Mouse (Mus musculus) left cerebral cortex, postnatal 10 days (tissue): Measurements from ENCODE around the gene Gm20388. TPM values are rescaled to one million over a fixed set of nuclear protein-coding genes. Genes with fewer than 3 reads are reported as not detected.

ENCODE experiments used
- DNase-seq, 2 experiments: peaks; one replicate each; pipeline ENCODE4 v3.0.0; 2021 to 2022; ENCODE audit warnings: low spot score in 2 of 2, mixed read lengths in 1 of 2; ENCODE audit errors: extremely low spot score in 1 of 2
- intact Hi-C: fragments of 180-260 bp; cut with DNase I; formaldehyde crosslinking; loops from one replicate; pipeline ENCODE4 v1.15.1; 2025
- total RNA-seq, 2 experiments: library from RNA; stranded (reverse); gene quantifications; 2 replicates each; pipeline ENCODE4 v1.2.3; 2021

Gene Gm20388
- total RNA-seq, 2 experiments from 2014 or later = 4.4 to 9.0 TPM

DNA sequence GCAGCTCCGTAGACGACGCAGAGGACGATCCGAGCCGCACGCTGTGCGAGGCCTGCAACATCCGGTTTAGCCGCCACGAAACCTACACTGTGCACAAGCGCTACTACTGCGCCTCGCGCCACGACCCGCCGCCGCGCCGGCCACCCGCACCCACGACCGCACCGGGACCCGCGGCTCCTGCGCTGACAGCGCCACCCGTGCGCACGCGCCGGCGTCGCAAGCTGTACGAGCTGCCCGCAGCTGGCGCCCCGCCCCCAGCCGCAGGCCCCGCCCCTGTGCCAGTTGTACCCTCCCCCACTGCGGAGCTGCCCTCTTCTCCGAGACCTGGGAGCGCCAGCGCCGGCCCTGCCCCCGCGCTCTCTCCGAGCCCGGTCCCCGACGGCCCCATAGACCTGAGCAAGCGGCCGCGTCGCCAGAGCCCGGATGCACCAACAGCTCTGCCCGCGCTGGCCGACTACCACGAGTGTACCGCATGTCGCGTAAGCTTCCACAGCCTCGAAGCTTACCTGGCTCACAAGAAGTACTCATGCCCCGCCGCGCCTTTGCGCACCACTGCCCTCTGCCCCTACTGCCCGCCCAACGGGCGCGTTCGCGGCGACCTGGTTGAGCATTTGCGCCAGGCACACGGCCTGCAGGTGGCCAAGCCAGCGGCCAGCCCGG, 2425.7 kb downstream of the Gm20388 start:
- intact Hi-C loops = loop anchor here (5.0 kb wide), 1 partner anchor 36 kb away; no protein-coding TSS in a partner anchor
- peak in 1 of 2 experiments; percentile 61 for DNase-seq

DNA sequence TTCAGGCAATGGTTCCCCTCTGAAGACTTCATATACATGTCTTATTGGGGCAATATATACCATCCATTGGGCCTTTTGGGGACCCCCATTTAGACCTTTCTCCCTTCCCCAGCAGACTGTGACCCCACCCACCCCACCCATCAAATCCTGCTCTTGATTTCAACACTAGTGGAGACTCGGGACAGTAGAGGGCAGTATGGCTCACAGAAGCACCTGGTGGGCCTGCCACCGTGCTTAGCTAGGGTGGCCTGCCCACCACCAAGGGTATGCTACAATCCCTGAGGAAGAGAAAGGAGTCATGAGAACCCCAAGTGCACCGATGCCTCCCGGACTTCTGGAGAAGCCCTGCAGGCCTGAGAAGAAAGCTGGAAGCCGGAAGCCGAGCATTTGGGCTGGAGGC, 2428.2 kb downstream of the Gm20388 start:
- no peak for DNase-seq
- intact Hi-C loops = loop anchor here (5.0 kb wide), 1 partner anchor 33 kb away; no protein-coding TSS in a partner anchor

DNA sequence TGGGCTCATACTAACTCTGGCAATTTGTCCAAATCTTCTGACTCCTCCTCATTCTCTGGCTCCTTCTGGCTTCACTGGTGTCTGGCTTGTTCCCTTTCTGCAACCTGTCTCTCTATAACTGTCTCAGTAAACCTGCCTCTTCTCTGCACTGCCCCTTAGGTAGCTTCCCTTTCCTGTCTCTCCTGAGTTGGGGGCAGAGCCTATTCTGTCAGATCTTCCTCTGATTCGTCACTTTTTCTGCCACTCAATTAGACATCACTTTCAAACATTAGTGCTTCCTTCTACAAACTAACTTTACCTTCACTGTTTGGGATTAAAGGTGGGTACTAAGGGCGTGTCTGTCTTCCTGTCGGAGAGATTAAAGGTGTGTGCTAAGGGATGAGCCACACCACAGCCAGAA, 2430.1 kb downstream of the Gm20388 start:
- no peak for DNase-seq
- intact Hi-C loops = no loop called here

DNA sequence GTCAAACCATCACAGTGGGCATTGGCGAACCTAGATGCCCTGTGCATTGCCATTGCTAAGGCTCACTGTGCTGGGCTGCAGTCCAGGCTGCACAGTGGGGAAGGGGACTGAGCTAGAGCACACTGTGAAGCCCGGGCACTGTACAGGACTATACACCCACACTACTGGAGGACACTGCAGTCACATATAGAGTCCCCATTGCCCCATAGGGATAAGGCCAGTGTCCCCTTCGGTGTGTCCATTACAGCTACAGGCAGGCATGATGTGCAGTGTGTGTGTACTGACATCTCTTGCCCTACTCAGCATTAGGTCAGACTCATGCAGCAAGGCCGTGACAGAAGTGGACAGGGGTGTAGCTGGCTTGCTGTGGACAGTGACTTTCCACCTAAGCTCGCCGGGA, 2431.1 kb downstream of the Gm20388 start:
- no peak for DNase-seq
- intact Hi-C loops = no loop called here

DNA sequence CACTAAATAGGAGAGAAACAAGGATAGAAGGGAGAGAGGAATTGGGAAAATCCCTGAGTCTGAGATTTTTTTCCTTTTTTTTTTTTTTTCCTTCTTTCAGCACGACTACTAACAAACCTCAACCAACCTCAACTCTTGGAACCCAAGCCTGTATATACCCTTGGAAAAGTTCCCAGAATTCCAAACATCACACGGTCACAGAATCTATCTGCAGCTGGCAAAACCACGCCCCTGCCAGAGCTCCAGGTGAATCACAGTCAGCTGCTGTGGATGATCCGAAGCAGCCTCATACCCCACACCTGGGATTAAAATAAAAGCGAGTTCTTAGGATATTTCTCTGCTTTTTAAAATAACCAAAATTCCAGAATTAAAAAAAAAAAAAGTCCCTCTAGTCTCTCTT, 2431.7 kb downstream of the Gm20388 start:
- intact Hi-C loops = no loop called here

DNA sequence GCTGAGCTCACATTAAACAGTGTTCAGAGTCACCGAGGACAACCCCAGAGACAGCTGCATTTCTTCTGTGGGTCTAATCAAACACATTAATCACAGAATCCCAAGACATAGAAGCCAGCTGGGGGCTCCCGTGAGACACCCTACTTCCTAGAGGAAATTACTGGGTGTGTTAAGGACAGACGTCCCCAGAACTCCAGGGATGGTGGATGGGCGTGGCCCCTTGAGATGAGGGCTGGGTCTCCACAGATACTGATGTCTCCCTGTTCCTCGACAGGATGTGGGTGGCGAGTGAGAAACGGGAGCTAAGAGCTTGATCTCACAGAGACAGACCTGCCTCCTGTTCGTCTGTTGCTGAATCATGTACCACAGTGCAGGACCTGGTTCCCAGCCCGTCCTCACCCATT, 2432.2 kb downstream of the Gm20388 start:
- DNase-seq = peak in 1 of 2 experiments; percentile 64
- intact Hi-C loops = no loop called here

More for the DNA sequence above, 2431.7 kb downstream of the Gm20388 start:
- no peak for DNase-seq

DNA sequence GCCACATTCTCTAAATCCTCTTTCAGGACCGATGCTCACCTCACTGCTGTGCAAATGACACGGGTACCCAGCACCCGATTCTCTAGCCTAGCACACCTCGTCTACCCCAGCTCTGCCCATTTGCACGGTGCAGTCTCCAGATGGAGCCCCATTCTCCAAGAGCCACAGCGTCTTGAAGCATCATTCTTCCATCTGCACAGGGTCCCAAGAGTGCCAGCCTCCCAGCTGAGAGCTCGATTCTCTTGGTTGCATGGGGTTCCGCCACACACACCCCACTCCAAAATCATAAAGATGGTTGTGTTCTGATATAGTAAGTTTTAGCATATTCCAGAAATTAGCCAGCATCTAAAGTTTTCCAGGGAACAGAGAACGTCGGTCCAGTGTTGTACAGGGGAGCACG, 2432.7 kb downstream of the Gm20388 start:
- no peak for DNase-seq
- intact Hi-C loops = no loop called here

DNA sequence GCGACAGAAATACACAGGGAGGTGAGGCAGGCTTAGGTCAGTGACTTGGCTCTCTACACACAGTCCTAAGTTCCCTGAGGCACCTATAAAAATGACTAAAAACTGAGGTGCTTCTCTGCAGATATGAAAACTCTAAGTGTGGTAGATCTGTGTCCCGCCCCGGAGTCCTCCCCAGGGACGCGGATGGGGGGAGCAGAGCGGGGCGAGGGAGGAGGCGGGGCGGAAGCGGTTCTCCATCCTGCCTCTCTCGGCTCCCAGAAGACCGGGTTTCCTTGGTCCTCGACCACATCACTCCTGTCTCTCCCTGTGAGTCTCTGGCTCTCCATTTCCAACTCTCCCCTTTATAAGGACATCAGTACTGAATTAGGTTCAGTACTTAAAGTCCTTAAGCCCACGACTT, 2433.1 kb downstream of the Gm20388 start:
- intact Hi-C loops = no loop called here
- DNase-seq = peak in 1 of 2 experiments; percentile 54

DNA sequence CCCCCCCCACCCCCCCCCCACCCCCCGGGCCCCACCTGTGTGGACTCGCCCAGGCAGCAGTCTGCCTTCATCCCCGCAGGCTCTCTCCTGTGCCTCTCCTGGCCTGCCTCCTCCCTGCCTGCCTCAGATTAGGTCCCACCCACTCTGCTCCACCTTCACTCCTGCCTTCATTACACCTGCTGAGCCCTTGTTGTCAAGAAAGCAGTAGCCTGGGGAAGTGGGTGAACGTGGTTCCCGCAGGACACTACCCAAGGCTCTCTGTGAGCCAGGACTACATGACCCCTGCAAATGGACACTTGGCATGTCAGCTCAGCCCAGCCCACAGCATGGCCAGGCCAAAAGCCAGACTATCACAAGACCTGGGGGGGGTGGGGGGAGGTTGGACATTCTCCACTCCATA, 2433.6 kb downstream of the Gm20388 start:
- intact Hi-C loops = no loop called here

DNA sequence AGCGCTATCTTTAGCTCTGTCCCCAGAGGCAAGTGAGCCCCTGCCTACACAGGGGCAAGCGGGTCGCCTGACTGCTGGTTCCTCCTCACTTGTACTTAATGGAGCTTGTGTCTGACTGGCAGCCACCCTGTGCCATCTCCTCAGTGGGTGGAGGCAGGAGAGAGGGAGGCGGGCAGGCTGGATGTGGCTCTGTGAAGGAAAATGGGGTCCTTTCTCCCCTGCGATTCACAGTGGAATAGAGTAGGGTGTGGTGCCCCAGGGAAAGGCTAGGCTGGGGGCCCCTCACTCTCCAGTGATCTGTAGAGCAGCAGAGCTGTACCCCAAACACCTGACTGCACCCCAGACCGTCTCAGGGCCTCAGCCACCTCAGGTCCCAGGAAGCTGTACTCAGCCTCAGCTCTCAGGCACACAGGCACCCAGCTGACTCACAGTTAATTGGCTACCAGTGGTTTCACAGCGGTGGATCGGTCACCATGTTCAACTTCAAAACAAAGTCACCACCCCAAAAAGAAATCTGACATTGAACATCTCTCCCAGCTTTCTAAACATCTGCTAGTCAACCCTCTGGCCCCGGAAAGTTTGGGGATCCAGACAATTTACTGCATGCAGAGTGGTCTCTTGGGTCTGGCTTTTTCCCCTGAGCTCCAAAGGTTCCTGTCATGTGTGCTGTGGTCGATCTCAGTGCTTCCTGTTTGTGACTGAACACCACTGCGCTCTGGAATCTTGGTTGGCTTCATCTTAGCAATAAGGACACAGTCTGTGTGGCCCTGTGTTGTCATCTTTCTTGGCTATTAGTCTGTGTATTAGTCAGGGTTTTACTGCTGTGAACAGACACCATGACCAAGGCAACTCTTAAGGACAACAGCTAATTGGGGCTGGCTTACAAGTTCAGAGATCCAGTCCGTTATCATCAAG, 2434.8 kb downstream of the Gm20388 start:
- peak in 1 of 2 experiments; percentile 23 for DNase-seq
- intact Hi-C loops = no loop called here

More for the DNA sequence above, 2433.6 kb downstream of the Gm20388 start:
- DNase-seq = no peak

DNA sequence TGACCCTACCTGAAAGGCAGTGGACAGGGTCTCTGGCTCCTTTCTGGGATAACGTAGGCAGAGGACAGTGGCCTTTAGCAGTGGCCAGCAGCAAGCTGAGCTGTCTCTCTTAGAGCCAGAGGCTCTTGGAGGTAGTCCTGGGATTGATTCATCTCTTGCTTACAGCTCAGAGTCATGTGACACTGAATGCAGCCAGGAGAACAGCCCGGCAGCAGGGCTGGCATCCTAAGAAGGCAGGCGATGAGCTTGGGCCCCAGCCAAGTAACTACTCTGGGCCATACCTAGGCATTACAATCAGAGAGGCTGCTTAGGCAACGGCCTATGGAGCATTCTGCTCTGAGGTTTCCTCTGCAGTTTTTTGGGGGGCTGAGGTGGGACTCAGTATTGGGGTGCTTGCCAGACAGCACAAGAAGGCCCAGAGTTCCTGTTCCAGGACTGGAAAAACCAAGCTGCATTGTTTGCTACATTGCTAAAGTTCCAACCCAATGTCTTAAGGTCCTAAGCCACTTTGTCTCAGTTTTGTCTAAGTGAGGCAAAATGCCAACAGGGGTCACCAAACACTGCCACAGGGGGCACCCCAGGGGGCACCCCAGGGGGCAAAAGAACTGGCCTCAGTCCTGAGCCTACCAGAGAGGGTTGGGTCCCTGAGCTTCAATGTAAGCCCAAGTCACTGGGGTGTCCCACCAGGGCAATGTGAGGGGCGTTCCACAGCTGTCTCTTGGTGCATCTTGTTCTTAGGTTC, 2437.3 kb downstream of the Gm20388 start:
- peak; percentile 45 to 61 for DNase-seq
- intact Hi-C loops = no loop called here

DNA sequence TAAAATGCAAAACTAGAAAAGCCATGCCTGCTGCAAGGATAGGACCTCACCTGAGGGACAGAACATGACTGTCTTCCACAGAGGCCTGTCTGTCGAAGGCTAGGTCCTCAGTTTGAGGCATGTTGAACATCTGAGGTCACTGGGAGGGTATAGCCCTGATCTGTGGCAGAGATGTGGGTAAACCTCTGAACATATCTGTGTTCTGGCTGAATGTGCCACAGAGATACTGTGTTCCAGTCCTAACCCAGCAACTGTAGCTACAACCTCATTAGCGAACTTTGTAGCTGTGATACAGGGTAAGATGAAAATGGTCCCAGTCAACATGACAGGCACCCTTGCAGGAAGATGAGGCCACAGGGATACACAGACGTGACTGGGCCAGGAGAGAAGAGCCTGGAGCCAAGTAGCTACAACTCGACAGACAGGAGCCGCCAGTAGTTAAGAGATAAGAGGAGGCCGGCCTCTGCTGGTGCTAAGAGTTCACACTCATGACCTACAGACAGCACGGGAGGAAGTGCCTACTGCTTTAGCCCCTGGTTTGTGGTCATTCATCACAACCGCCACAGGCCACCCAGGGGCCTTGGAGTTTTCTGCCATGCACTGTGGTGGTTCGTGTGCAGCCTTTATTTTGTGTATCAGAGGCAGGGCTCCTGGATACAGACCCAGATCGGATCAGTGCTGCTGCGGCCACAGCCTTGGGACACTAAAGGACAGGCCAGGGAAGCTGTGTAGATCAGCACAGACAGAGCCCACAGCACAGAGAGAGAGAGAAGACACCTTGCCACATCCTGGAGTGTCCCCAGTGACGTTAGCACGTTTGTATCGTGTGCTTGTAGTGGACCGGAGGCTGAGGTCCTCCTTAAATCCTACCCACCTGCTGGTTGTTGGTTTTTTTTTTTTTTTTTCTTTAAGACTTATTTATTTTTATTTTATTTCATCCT, 2439.0 kb downstream of the Gm20388 start:
- intact Hi-C loops = no loop called here

DNA sequence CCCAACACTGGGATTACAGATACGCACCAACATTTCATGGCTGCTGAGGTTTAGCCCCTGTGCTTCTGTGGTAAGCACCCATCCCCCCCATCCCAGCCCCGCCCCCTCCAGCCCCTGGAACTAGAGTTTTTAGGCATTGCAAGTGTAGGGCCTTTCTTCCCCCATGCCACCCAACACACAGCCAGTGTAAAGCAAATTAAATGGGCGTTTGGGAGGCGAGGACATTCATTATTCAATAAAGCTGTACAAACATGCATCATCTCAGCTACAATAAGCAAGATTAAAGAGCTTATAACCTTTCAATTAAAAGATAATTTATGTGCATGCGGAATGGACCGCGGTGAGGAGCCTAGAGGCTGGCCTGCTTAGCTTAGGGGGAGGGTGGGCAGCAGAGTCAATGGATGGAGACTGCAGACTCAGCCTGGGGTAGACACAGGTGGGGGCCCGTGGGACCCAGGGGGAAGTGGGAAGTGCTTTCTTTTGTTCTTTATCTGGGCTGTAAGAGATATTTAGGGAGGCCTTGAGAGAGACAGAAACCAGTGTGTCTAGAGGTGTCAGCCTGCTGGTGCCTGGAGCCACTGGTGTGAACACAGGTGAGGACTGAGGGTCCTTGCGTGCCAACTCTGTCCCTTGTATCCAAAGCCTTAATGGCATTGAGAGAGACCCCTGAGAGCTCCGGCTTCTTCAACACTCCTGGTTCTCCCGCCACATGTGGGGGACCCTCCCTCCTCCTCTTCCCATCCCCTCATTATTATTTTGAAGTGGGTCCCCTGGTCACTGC, 2439.9 kb downstream of the Gm20388 start:
- DNase-seq = no peak
- intact Hi-C loops = no loop called here

More for the DNA sequence above, 2439.0 kb downstream of the Gm20388 start:
- no peak for DNase-seq

DNA sequence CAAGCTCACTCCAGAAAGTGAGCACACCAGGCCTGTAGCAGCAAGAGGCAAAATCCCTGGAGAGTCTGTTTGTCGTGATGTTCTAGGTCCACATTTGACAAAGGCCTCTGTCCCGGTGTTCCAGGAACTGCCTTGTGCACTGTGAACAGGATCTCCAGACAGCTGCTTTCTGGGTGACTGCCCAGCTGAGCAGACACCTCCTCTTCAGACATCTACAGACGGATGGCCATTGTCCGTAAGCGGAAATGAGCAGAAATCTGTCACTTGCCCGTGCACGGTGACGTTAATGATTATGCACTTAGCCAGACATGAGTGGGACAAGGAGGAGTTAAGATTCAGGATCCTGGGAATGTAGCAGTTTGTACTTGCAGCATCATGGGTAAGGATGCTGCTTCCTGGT, 2443.5 kb downstream of the Gm20388 start:
- intact Hi-C loops = no loop called here
- DNase-seq = no peak

DNA sequence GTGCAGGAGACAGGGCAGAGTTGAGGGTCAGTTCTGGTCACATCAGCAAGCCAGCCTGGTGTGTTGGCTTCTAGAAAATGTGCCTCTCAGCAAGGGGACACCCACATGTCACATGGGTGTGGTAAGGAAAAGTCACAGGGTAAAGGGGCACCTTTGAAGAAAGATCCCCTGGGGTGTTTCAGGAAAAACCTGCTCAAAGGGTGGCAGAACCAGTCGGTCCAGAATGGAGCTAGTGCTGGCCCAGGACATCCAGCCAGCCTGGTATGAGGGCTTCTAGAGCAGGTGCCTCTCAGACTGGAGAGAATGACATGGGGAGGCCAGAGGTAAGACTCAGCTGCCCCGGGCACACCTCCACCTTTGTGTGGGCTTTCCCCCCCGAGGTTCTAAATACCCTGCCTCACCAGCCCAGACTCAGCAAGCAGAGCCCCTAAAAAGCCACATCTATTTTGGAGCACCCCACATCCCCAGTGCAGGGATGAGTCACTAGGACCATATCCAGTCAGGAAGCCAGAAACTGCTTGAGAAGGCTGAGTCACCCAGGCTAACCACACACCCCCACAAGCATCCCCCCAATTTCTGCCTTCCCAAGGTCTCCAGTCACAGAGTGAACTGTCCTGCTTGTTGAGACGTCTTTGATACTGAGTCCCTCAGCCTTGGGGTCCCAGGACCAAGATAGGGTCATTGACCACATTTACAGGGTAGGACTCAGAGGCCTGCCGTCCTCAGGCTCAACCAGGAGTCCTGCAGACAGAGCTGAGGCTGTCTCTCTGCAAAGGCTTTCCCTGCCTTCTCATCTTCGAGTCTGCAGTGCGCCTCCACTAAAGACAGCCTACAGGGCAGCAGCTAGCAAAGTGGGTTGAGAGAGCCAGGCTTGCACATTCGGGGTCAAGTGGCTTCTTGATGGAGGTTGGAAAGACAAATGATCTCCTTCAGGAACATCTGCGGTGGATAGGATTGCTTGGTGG, 2445.3 kb downstream of the Gm20388 start:
- intact Hi-C loops = no loop called here
- DNase-seq = no peak

DNA sequence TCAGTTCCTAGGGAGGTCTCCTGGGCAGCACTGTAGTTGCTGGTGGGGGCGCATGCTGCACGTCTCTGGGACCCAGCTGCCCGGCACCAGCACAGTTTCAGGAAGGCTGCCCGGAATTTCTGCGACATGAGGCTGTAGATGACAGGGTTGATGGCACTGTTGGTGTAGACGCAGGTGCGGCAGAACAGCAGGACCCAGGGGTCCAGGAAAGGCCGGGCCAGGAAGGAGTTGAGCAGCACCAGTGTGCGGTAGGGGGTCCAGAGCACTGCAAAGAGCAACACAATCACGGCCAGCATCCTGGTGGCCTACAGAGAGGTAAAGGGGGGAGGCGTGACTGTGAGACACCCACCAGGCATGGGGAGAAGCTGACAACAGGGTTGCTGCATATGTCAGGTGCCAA, 2446.6 kb downstream of the Gm20388 start:
- DNase-seq = no peak
- intact Hi-C loops = no loop called here
